Mouse (Mus musculus): ENCODE measurements around the gene Twnk.

The Twnk gene

DNA sequence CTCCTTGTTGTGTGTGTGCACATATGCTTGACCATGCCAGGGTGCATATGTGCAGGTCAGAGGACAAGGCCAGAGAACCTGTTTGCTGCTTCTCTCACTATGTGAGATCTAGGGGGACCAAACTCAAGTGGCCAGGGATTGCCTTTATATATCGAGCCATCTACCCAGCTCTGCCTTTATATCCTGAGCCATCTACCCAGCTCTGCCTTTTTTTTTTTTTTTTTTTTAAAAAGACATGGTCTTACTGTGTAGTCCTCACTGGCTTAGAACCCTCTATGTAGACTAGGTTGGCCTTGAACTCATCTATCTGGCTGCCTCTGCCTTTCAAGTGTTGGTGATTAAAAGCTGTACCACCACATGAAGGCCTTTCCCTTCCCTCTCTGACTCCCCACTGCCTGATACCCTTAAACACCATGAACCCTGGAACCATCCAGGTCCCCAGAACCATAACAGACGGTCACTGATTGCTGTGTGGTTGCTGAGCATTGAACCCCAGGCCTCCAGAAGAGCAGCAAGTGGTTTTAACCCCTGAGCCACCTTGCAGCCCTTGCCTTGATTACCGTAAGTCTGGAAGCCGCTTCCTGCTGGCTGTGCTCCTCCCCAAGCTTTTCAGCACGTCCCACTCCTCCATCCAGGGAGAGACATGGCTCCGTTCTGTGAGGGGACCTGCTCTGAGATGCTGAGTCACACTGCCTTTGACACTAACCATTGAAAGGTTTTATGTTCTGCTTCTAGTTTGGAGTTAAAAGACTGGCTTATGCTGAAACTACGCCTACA lies 1.5 kb upstream of the Twnk start:
- no peak for DNase-seq

DNA sequence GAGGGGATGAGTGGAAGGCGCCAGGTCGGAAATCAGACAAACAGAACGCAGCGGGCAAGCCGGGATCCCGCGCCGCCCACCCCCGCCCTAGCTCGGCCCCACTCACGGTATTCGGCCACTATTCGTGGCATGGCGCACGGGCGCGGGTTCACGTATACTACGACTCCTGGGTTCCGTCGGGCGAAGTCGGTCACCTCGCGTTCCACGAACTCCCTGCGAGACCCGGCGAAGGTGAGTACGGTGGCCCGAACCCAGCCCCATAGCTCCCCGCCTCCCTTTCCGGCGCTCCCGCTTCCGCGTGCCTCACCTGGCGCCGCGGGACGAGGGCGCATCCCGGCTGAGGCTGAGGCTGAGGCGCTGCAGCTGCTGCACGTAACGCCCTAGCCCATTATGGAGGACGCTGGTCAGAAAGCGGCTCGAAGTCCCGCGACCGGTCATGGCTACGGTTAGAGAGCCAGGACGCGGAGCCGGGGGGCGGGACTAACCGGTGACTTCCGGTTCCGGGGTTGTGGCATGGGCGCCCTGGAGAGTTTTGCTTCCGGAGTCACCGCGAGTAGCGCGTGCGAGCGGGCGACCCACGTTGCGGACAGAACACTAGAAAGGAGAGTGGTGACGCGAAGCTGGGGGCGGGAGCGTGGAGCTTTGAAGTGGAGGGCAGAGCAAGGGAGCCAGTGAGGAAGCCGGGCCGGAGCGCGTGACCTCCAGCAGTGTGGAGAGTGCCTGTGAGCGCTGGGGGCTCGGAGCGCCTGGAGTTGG lies 672 bp downstream of the Twnk start, which contains the start of gene Mrpl43:
Mrpl43 (minus strand) TSS at position 486 of the 756 bp plus-strand sequence.
- peak; percentile 98 for DNase-seq

GRCm38 (mm10) chr19:45007021-45007420 lies 1.6 kb downstream of the Twnk start:
- peak in 1 of 2 experiments; percentile 45 for DNase-seq

DNA sequence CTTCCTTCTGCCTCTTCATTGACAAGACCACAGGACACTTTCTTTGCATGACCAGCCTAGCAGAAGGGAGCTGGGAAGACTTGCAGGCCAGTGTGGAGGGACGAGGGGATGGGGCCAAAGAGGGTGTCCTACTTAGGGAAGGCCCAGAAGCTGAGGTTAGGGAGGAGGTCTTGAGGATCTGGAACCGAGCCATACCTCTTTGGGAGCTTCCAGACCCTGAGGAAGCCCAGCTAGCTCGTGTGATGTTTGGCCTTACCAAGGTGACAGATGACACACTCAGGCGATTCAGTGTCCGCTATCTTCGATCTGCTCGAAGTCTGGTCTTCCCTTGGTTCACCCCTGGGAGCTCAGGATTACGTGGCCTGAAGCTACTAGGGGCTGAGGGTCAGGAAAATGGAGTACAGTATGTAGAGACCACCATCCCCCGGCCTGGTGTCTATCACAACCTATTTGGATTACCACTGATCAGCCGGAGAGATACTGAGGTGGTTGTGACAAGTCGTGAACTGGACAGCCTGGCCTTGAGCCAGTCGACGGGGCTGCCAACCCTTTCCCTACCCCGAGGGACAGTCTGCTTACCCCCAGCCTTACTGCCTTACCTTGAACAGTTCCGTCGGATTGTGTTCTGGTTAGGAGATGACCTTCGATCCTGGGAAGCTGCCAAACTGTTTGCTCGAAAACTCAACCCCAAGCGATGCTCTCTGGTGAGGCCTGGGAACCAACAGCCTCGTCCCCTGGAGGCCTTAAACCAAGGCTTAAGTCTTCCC lies 2.1 kb downstream of the Twnk start:
- DNase-seq, result peak; percentile 88

DNA sequence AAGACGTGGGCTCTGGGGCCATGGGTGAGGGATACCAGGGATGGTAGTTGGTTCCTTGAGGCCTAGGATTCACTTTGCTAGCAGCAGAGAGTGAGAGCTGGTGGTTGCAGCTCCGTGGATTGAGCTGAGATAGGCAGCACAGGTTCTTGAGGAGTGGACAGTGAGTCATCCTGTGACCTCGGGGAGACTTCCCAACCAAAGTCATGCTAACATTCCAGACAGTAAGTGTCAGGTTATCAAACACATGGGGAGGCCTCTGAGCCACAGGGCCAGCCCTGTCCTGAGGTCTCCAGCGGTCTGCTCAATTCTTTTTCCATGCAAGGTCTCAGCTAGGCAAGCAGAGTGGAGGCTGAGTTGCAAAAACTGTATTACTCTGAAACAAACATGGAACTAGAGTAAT lies 5.2 kb downstream of the Twnk start:
- no peak for DNase-seq

- peak in 1 of 2 experiments; percentile 41 for DNase-seq
Observed at GRCm38 (mm10) chr19:45012219-45012618, 6.8 kb downstream of the Twnk start.

DNA sequence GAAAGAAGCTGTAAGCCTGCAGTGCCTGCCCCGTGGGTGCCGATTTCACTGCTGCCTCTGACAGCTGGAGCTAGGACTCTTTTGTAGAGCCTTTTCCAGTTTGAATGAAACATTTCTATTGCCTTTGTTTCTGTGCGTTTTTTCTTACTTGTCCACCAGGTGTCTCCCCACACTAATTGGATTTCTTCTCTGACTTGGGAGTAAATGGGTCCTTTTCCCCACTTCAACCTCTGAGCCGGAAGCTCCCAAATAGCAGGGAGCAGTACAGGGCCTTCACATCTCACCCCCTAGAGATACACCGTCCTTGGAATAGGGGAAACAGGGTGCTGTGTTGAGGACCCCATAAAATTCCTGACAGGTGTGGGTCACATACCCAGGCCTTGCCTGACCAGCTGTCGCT lies 7.2 kb downstream of the Twnk start:
- peak in 1 of 2 experiments; percentile 32 for DNase-seq

GRCm38 (mm10) chr19:45013581-45014225 lies 8.2 kb downstream of the Twnk start:
- DNase-seq, result peak in 1 of 2 experiments; percentile 32

- peak; percentile 37 to 52 for DNase-seq
Observed at GRCm38 (mm10) chr19:45014335-45014971, 9.0 kb downstream of the Twnk start, which contains the start of gene Lzts2. Gene Lzts2 (plus strand): TSS chr19:45014414.

GRCm38 (mm10) chr19:45014981-45015402 lies 9.5 kb downstream of the Twnk start:
- DNase-seq, result peak; percentile 81 to 92

- peak; percentile 73 to 87 for DNase-seq
Observed at GRCm38 (mm10) chr19:45015518-45016281, 10.2 kb downstream of the Twnk start.

- peak; percentile 93 to 96 for DNase-seq
Observed at GRCm38 (mm10) chr19:45016341-45017215, 11.1 kb downstream of the Twnk start.

- peak; percentile 92 to 94 for DNase-seq
Observed at GRCm38 (mm10) chr19:45017216-45017771, 11.8 kb downstream of the Twnk start.

- DNase-seq, result peak; percentile 82 to 95
Observed at GRCm38 (mm10) chr19:45017909-45018308, 12.4 kb downstream of the Twnk start.

DNA sequence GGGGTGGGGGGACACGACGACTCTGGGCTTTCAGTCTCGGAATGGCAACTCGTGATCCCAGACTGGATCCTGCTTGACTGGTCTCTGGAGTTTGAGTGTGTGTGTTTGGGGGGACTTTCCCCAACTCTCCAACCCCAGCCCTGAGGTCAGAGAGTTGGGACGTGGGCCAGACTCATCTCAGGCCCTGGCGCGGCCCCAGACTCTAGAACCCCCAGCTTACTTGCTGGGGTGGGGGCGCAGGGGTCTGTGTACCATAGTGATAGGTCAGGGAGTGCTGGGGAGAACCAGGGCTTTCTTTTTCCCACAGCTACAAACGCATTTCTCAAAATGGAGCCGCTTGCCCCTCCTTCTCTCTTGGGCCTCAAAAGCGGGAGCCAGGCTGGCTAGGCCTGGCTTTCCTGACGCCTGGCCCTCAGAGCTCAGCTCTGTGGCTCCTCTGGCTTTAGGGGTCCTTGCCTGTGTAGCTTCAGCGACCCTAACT lies 12.9 kb downstream of the Twnk start:
- DNase-seq, result peak; percentile 35 to 62

DNA sequence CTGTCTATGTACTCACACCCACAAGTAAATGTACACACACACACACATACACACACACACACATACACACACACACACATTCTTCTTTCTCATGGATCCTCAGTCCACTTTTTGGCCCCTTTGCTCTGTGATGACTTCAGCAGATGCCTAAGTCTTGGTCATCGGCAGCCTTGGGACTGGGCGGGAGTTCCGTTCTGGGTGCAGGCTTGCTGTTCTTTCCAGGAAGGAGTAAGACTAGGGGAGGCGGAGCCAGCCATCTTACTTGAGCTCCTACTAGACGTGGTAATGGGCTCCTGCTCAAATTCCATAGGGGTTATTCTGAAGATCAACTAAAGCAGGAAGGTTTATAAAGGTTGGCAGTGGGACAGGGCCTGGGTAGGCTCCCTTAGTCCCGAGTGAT lies 14.9 kb downstream of the Twnk start:
- peak; percentile 70 to 80 for DNase-seq

DNA sequence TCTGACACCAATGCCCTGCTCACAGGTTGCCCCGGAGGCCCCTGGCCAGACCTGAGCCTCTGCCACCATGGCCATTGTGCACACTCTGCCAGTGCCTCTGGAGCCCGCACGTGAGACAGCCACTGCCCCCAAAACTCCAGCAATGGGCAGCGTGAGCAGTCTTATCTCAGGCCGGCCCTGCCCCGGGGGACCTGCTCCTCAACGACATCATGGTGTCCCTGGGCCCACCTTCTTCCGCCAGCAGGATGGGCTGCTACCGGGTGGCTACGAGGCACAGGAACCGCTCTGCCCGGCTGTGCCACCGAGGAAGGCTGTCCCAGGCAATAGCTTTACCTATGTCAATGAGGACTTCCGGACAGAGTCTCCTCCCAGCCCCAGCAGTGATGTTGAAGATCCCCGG lies 15.9 kb downstream of the Twnk start:
- DNase-seq, result peak in 1 of 2 experiments; percentile 35

DNA sequence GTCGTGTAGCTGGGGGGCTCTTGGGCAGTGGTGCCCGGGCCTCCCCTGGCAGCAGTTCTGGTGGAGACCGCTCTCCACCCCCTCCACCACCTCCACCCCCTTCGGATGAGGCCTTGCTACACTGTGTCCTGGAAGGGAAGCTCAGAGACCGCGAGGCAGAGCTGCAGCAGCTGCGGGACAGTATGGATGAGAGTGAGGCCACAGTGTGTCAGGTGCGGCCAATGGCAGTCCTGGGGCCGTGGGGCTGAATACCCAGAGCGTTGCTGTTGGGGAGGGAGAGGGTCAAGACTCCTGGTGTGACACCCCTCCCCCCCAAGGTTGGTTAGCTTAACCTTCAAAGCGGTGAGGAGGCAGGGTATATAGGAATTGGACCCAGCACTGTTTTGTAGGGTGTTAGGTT lies 18.5 kb downstream of the Twnk start:
- DNase-seq, result peak in 1 of 2 experiments; percentile 34

GRCm38 (mm10) chr19:45024775-45025174 lies 19.3 kb downstream of the Twnk start:
- peak in 1 of 2 experiments; percentile 38 for DNase-seq
